Mouse (Mus musculus) lung, embryonic 14.5 days (tissue): ENCODE results near the gene Gper1. TPM values are rescaled to one million over a fixed set of nuclear protein-coding genes. Genes with fewer than 3 reads are reported as not detected.

Experiments used
- ATAC-seq: fragments of 200-750 bp; cut with Nextera tagmentation; 2 replicates; pipeline ENCODE4 v1.8.0; 2017; ENCODE audit warnings: mild to moderate bottlenecking, moderate TSS enrichment, moderate library complexity; ENCODE audit not compliant: insufficient read depth
- DNase-seq: peaks from one replicate; pipeline ENCODE4 v3.0.0-alpha.2; 2015
- H3K27ac ChIP-seq: fragments of 300-500 bp; sonication (generic); 2 replicates; pipeline ENCODE4 v1.5.1; 2014; ENCODE audit warnings: low read depth, mild to moderate bottlenecking, moderate library complexity
- H3K27me3 ChIP-seq: fragments of 300-500 bp; sonication (generic); 2 replicates; pipeline ENCODE4 v1.6.1; 2014; ENCODE audit warnings: low read length, control low read depth; ENCODE audit not compliant: insufficient read depth
- H3K36me3 ChIP-seq: fragments of 300-500 bp; sonication (generic); 2 replicates; pipeline ENCODE4 v1.6.1; 2014; ENCODE audit warnings: control low read depth; ENCODE audit not compliant: insufficient read depth
- H3K4me1 ChIP-seq: fragments of 300-500 bp; sonication (generic); 2 replicates; pipeline ENCODE4 v1.6.1; 2014; ENCODE audit warnings: antibody characterized with exemption, control low read depth; ENCODE audit not compliant: insufficient read depth
- H3K4me2 ChIP-seq: fragments of 300-500 bp; sonication (generic); 2 replicates; pipeline ENCODE4 v1.6.1; 2014; ENCODE audit warnings: mild to moderate bottlenecking
- H3K4me3 ChIP-seq: fragments of 300-500 bp; sonication (generic); 2 replicates; pipeline ENCODE4 v1.5.1; 2014; ENCODE audit warnings: low read depth, low read length
- H3K9ac ChIP-seq: fragments of 300-500 bp; sonication (generic); 2 replicates; pipeline ENCODE4 v1.6.1; 2014
- H3K9me3 ChIP-seq: fragments of 300-500 bp; sonication (generic); 2 replicates; pipeline ENCODE4 v1.6.1; 2016; ENCODE audit warnings: low read depth, low read length, control low read depth
- CTCF ChIP-seq: IDR thresholded peaks from 2 replicates; pipeline ENCODE4 v1.5.1; 2016; ENCODE audit warnings: antibody characterized with exemption, low read depth
- WGBS: fragments of 180-500 bp; shearing (Covaris S2); extraction: QIAGEN DNeasy Blood & Tissue Kit; methylation state at CpG from one replicate; pipeline ENCODE4 v1.1.7; 2014; 5-methylcytosine and 5-hydroxymethylcytosine counted together
- polyA plus RNA-seq: library from polyadenylated mRNA; unstranded; fragments of >200 nt; fragmentation: Nextera tagmentation; extraction: Ambion mirVana; gene quantifications from 2 replicates; pipeline ENCODE4 v1.2.1, GENCODE M21; 2014

Gene Gper1
- polyA plus RNA-seq, 1 experiment from 2014 or later, result 5.5 TPM

DNA sequence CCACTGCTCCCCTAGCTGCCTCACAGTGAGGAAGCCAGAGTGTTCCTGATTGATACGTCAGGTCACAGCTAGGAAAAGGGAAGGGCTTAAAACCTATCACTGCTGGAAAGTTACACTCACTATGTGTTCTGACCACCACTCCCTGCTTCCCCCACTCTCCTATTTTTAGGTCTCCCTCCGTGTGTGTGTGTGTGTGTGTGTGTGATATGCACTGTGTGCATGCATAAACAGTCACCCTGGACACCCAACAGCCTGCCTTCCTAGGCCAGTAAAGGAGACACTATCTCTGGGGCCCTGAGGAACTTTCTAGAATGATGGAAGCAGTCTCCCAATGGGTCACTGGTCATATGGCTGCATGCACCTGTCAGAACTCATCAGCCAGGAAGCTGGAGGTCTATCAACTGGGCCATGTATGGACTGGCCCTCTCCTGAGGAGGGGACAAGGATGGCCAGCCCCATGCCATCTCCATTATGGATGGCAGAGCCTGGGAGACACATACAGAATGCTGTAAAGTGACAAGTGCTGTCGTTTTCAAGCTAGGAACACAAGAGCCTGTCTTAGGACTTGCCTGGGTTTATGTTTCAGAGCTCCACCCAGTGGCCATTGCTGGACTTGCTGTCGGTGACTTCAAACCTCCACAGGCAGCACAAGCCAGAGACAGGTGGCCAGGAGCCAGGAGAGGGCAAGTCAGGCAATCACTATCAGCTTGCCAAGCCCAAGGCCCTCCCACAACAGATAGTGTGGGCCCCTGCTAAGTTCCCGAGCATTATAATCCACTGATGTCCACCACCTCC, 24.8 kb upstream of the Gper1 start:
- H3K9ac ChIP-seq, result no peak overlapping the region; the same call in 1 of the 2 replicates
- H3K36me3 ChIP-seq, result no peaks in the 10 kb centered on the region
- peak; percentile 92 for DNase-seq

DNA sequence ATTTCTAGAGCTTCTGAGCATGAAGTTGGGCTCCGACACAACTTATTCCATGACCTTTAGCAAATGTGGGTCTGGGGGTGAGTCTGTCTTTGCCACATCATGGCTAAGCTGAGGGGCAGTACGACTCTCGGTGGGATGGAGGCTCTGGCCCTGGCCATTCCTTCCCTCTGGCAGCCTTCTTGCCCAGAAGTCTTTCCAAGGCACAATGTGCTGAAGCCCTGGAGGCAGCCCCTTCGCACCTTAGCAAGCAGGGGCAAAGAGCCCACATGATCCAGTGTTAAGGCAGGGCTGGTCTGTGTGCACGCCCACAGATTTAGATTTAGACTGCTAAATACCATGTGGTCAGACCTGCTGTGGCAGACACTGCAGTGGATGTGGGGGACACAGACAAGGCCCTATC, 24.2 kb upstream of the Gper1 start:
- 70% methylated on average over 5 of the region's 5 CpGs for WGBS
- no peak overlapping the region for H3K4me3 ChIP-seq
- no peak for TF ChIP-seq CTCF

More for the DNA sequence above, 24.8 kb upstream of the Gper1 start:
- Histone ChIP-seq H3K9me3 (no peaks in the 10 kb centered on the region), H3K27ac (no peak overlapping the region), H3K4me1 (no peaks in the 10 kb centered on the region; the same call in 1 of the 2 replicates), H3K4me2 (no peak overlapping the region), H3K27me3 (no peaks in the 10 kb centered on the region), H3K4me3 (no peak overlapping the region)
- 30% methylated on average over 5 of the region's 5 CpGs for WGBS
- peak; percentile 55 for ATAC-seq
- TF ChIP-seq CTCF, result peak; percentile 90

GRCm38 (mm10) chr5:139399991-139400390, 23.0 kb upstream of the Gper1 start:
- no peak overlapping the region for H3K27ac ChIP-seq
- DNase-seq (no peak), ATAC-seq (no peak)
- H3K4me2 ChIP-seq, result no peak overlapping the region
- no peaks in the 10 kb centered on the region for H3K27me3 ChIP-seq
- no peaks in the 10 kb centered on the region for H3K36me3 ChIP-seq
- no peak overlapping the region for H3K4me3 ChIP-seq
- no peaks in the 10 kb centered on the region; the same call in 1 of the 2 replicates for H3K4me1 ChIP-seq
- WGBS, result 78% methylated on average over 14 of the region's 14 CpGs
- TF ChIP-seq CTCF, result no peak
- H3K9me3 ChIP-seq, result no peaks in the 10 kb centered on the region
- no peak overlapping the region for H3K9ac ChIP-seq

More for the DNA sequence above, 24.2 kb upstream of the Gper1 start:
- H3K27ac ChIP-seq, result no peak overlapping the region
- no peaks in the 10 kb centered on the region for H3K36me3 ChIP-seq
- ATAC-seq (0 out of 2 replicates have a peak, but pooled peaks have one; percentile 9), DNase-seq (no peak)
- no peak overlapping the region for H3K4me2 ChIP-seq
- H3K27me3 ChIP-seq, result no peaks in the 10 kb centered on the region
- no peaks in the 10 kb centered on the region for H3K9me3 ChIP-seq
- H3K9ac ChIP-seq, result no peak overlapping the region; the same call in 1 of the 2 replicates
- H3K4me1 ChIP-seq, result no peaks in the 10 kb centered on the region; the same call in 1 of the 2 replicates

GRCm38 (mm10) chr5:139402106-139402505, 20.8 kb upstream of the Gper1 start:
- Histone ChIP-seq H3K27ac (no peak overlapping the region), H3K9me3 (no peaks in the 10 kb centered on the region), H3K9ac (no peak overlapping the region), H3K36me3 (no peaks in the 10 kb centered on the region), H3K4me3 (no peak overlapping the region), H3K27me3 (no peaks in the 10 kb centered on the region), H3K4me1 (no peaks in the 10 kb centered on the region; the same call in 1 of the 2 replicates), H3K4me2 (no peak overlapping the region)
- DNase-seq (no peak), ATAC-seq (no peak)
- no peak for TF ChIP-seq CTCF
- 92% methylated on average over 2 of the region's 2 CpGs for WGBS

GRCm38 (mm10) chr5:139403692-139404260, 19.2 kb upstream of the Gper1 start:
- WGBS, result 83% methylated on average over 8 of the region's 8 CpGs
- DNase-seq, result no peak

GRCm38 (mm10) chr5:139404801-139405401, 18.1 kb upstream of the Gper1 start, which contains the start of gene C130050O18Rik:
TSS of gene C130050O18Rik (plus strand) at chr5:139405280.
- Histone ChIP-seq H3K4me3 (no peak within 1 kb of the TSS), H3K27ac (no peak within 1 kb of the TSS), H3K27me3 (no peaks in the 10 kb centered on the region), H3K36me3 (no peaks in the 10 kb centered on the region), H3K9ac (no peak within 1 kb of the TSS), H3K9me3 (no peaks in the 10 kb centered on the region), H3K4me1 (no peaks in the 10 kb centered on the region; the same call in 1 of the 2 replicates), H3K4me2 (no peak within 1 kb of the TSS)
- DNase-seq, result no peak
- 79% methylated on average over 6 of the region's 6 CpGs for WGBS
- no peak for TF ChIP-seq CTCF
- ATAC-seq, result no peak

More at GRCm38 (mm10) chr5:139403692-139404260, 19.2 kb upstream of the Gper1 start:
- TF ChIP-seq CTCF, result no peak
- Histone ChIP-seq H3K27me3 (no peaks in the 10 kb centered on the region), H3K9me3 (no peaks in the 10 kb centered on the region), H3K27ac (no peak overlapping the region), H3K9ac (no peak overlapping the region), H3K36me3 (no peaks in the 10 kb centered on the region), H3K4me2 (no peak overlapping the region), H3K4me1 (no peaks in the 10 kb centered on the region; the same call in 1 of the 2 replicates), H3K4me3 (no peak overlapping the region)
- no peak for ATAC-seq

GRCm38 (mm10) chr5:139405478-139405877, 17.5 kb upstream of the Gper1 start:
- TF ChIP-seq CTCF, result no peak
- 64% methylated on average over 7 of the region's 7 CpGs for WGBS
- H3K4me2 ChIP-seq, result no peak overlapping the region
- ATAC-seq, result no peak
- no peak overlapping the region for H3K9ac ChIP-seq
- no peak overlapping the region for H3K4me3 ChIP-seq
- H3K27ac ChIP-seq, result no peak overlapping the region
- H3K27me3 ChIP-seq, result no peaks in the 10 kb centered on the region
- H3K4me1 ChIP-seq, result no peaks in the 10 kb centered on the region; the same call in 1 of the 2 replicates
- H3K36me3 ChIP-seq, result no peaks in the 10 kb centered on the region
- no peak for DNase-seq
- H3K9me3 ChIP-seq, result no peaks in the 10 kb centered on the region
